Mouse (Mus musculus) bone marrow macrophage, adult 2 months (primary cell): ENCODE data around the gene Tmem269.

Experiments used
- CTCF ChIP-seq: IDR thresholded peaks from 2 replicates; pipeline ENCODE4 v1.5.1; 2012; ENCODE audit warnings: low read depth, mild to moderate bottlenecking, low read length, moderate library complexity
- POLR2A ChIP-seq: IDR thresholded peaks from 2 replicates; pipeline ENCODE4 v1.6.1; 2012; ENCODE audit warnings: mild to moderate bottlenecking, low read depth, low read length, borderline replicate concordance

DNA sequence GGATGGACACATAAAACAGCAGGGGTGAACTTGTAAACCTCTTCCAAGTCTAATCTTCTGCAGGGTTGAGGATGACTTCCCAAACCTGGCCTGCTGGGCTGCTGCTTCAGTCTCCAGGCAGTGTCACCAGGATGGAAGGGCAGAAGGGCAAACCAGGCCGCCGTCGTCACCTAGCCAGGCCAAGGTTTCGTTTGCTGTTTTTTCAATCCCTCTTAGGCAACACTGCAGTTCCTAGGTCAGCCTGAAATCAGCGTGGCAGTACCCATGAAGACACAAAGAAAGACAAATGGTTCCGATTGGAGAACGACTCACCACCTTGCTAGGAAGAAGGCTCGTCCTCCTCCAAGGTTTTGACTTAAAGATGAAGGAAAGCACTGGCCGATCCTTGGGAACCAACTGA, 7.7 kb upstream of the Tmem269 start:
- no peak for TF ChIP-seq CTCF
- no peak for TF ChIP-seq POLR2A
